Mouse (Mus musculus) kidney, adult 2 months (tissue): Measurements from ENCODE around the gene Akap7. TPM values are rescaled to one million over a fixed set of nuclear protein-coding genes. Genes with fewer than 3 reads are reported as not detected.

Experiments used
- DNase-seq: peaks from one replicate; pipeline ENCODE4 v3.0.0; 2021
- H3K27ac ChIP-seq: fragments of 200-500 bp; 2 replicates; pipeline ENCODE4 v1.5.1; 2012; ENCODE audit warnings: low read depth, low read length, control low read depth, inconsistent platforms; ENCODE audit not compliant: insufficient read depth
- H3K27me3 ChIP-seq: fragments of 200-500 bp; replicated peaks from 2 replicates; pipeline ENCODE4 v1.6.1; 2012; ENCODE audit warnings: mild to moderate bottlenecking, moderate library complexity, low read length, inconsistent platforms; ENCODE audit not compliant: control insufficient read depth, insufficient read depth
- H3K36me3 ChIP-seq: fragments of 200-500 bp; 2 replicates; pipeline ENCODE4 v1.6.1; 2012; ENCODE audit warnings: mild to moderate bottlenecking, moderate library complexity, low read length, inconsistent platforms; ENCODE audit not compliant: control insufficient read depth, insufficient read depth
- H3K4me1 ChIP-seq: fragments of 200-500 bp; 2 replicates; pipeline ENCODE4 v1.6.1; 2011; ENCODE audit warnings: low read length; ENCODE audit not compliant: control insufficient read depth, insufficient read depth
- H3K4me3 ChIP-seq: fragments of 200-500 bp; 2 replicates; pipeline ENCODE4 v1.5.1; 2011; ENCODE audit warnings: mild to moderate bottlenecking, low read depth, low read length, control low read depth; ENCODE audit not compliant: insufficient read depth
- CTCF ChIP-seq: fragments of 200-500 bp; conservative IDR thresholded peaks from 2 replicates; pipeline ENCODE4 v1.5.1; 2011; ENCODE audit warnings: low read depth, mild to moderate bottlenecking, control low read depth, low read length, moderate library complexity, mixed read lengths; ENCODE audit not compliant: insufficient read depth, insufficient read length
- POLR2A ChIP-seq: fragments of 200-500 bp; IDR thresholded peaks from one replicate; pipeline ENCODE4 v1.6.1; 2011; ENCODE audit warnings: low read depth, low read length, control low read depth
- WGBS: fragments of 180-500 bp; shearing (Covaris S2); methylation state at CpG from one replicate; pipeline ENCODE4 v1.1.7; 2018; 5-methylcytosine and 5-hydroxymethylcytosine counted together
- polyA plus RNA-seq: library from polyadenylated mRNA; depleted of rRNA; stranded (reverse); fragments of >200 nt; gene quantifications from 2 replicates; pipeline ENCODE4 v1.2.3, GENCODE M21; 2012

Gene Akap7
- polyA plus RNA-seq, 1 experiment, result 9.8 TPM

GRCm38 (mm10) chr10:25313856-25314584 is 6.3 kb upstream of the Akap7 start:
- no peak for DNase-seq
- Histone ChIP-seq H3K36me3 (no peaks in the 10 kb centered on the region), H3K4me3 (no peak overlapping the region), H3K27ac (no peak overlapping the region), H3K4me1 (no peaks in the 10 kb centered on the region), H3K27me3 (no peaks in the 10 kb centered on the region)
- TF ChIP-seq POLR2A (no peak), CTCF (no peak)
- WGBS, result 30% methylated on average over 17 of the region's 17 CpGs

- no peaks in the 10 kb centered on the region for H3K4me1 ChIP-seq
- H3K27me3 ChIP-seq, result no peaks in the 10 kb centered on the region
- no peak overlapping the region for H3K4me3 ChIP-seq
- TF ChIP-seq CTCF (no peak), POLR2A (no peak)
- H3K27ac ChIP-seq, result no peak overlapping the region
- WGBS, result 66% methylated on average over 9 of the region's 9 CpGs
- DNase-seq, result no peak
- H3K36me3 ChIP-seq, result no peaks in the 10 kb centered on the region
These were observed 4.0 kb upstream of the Akap7 start for GRCm38 (mm10) chr10:25311554-25312212.

- DNase-seq, result no peak
- Histone ChIP-seq H3K27me3 (no peaks in the 10 kb centered on the region), H3K4me3 (no peak overlapping the region), H3K27ac (no peak overlapping the region), H3K36me3 (no peaks in the 10 kb centered on the region), H3K4me1 (no peaks in the 10 kb centered on the region)
- WGBS, result 86% methylated on average over 4 of the region's 4 CpGs
- TF ChIP-seq POLR2A, result no peak
- TF ChIP-seq CTCF, result no peak
These were observed 3.1 kb upstream of the Akap7 start for GRCm38 (mm10) chr10:25310736-25311135.

GRCm38 (mm10) chr10:25309996-25310395 is 2.3 kb upstream of the Akap7 start:
- TF ChIP-seq POLR2A (no peak), CTCF (no peak)
- Histone ChIP-seq H3K4me3 (no peak overlapping the region), H3K27me3 (no peaks in the 10 kb centered on the region), H3K27ac (no peak overlapping the region), H3K36me3 (no peaks in the 10 kb centered on the region), H3K4me1 (no peaks in the 10 kb centered on the region)
- 90% methylated on average over 5 of the region's 5 CpGs for WGBS
- no peak for DNase-seq

- no peaks in the 10 kb centered on the region for H3K27me3 ChIP-seq
- no peak for DNase-seq
- H3K36me3 ChIP-seq, result no peaks in the 10 kb centered on the region
- WGBS, result 70% methylated on average over 6 of the region's 6 CpGs
- H3K4me1 ChIP-seq, result no peaks in the 10 kb centered on the region
- H3K4me3 ChIP-seq, result no peak overlapping the region
- H3K27ac ChIP-seq, result no peak overlapping the region
- TF ChIP-seq CTCF, result no peak
- TF ChIP-seq POLR2A, result no peak
These were observed 2.5 kb downstream of the Akap7 start for GRCm38 (mm10) chr10:25305146-25305545.

GRCm38 (mm10) chr10:25304608-25305007 is 3.1 kb downstream of the Akap7 start:
- Histone ChIP-seq H3K27me3 (no peaks in the 10 kb centered on the region), H3K4me3 (no peak overlapping the region), H3K36me3 (no peaks in the 10 kb centered on the region), H3K27ac (no peak overlapping the region), H3K4me1 (no peaks in the 10 kb centered on the region)
- TF ChIP-seq CTCF, result no peak
- TF ChIP-seq POLR2A, result no peak
- 98% methylated on average over 2 of the region's 2 CpGs for WGBS
- DNase-seq, result no peak

- DNase-seq, result no peak
- H3K4me1 ChIP-seq, result no peaks in the 10 kb centered on the region; the same call in 1 of the 2 replicates
- TF ChIP-seq POLR2A (no peak), CTCF (no peak)
- WGBS, result 94% methylated on average over 15 of the region's 15 CpGs
- H3K36me3 ChIP-seq, result no peaks in the 10 kb centered on the region
- no peaks in the 10 kb centered on the region for H3K27me3 ChIP-seq
- H3K4me3 ChIP-seq, result no peak overlapping the region
- H3K27ac ChIP-seq, result no peak overlapping the region
These were observed 8.6 kb downstream of the Akap7 start for GRCm38 (mm10) chr10:25299031-25299529.
